Mouse (Mus musculus): ENCODE measurements around the gene Ctdspl. TPM values are rescaled to one million over a fixed set of nuclear protein-coding genes. Genes with fewer than 3 reads are reported as not detected.

Ctdspl gene
- total RNA-seq, 2 experiments from 2014 or later: 28.8 to 30.7 TPM

GRCm38 (mm10) chr9:119064296-119064695 lies 138.0 kb downstream of the Ctdspl start:
- DNase-seq: no peak

GRCm38 (mm10) chr9:119067601-119068000 lies 141.3 kb downstream of the Ctdspl start:
- DNase-seq: peak; percentile 87

- no peak for DNase-seq
These were observed 142.0 kb downstream of the Ctdspl start for GRCm38 (mm10) chr9:119068266-119068665.

GRCm38 (mm10) chr9:119070173-119070825 lies 144.0 kb downstream of the Ctdspl start:
- no peak for DNase-seq

- no peak for DNase-seq
These were observed 145.5 kb downstream of the Ctdspl start for GRCm38 (mm10) chr9:119071786-119072185.

GRCm38 (mm10) chr9:119073184-119073895 lies 147.1 kb downstream of the Ctdspl start:
- peak; percentile 51 for DNase-seq

- no peak for DNase-seq
These were observed 149.4 kb downstream of the Ctdspl start for GRCm38 (mm10) chr9:119075685-119076084.

- DNase-seq: no peak
These were observed 153.9 kb downstream of the Ctdspl start for GRCm38 (mm10) chr9:119080040-119080675.

- DNase-seq: no peak
These were observed 155.8 kb downstream of the Ctdspl start for GRCm38 (mm10) chr9:119082039-119082438.

GRCm38 (mm10) chr9:119082656-119083430 lies 156.6 kb downstream of the Ctdspl start:
- no peak for DNase-seq

GRCm38 (mm10) chr9:119083966-119084365 lies 157.7 kb downstream of the Ctdspl start:
- DNase-seq: no peak

- no peak for DNase-seq
These were observed 160.2 kb downstream of the Ctdspl start for GRCm38 (mm10) chr9:119086451-119086850.

GRCm38 (mm10) chr9:119087309-119087708 lies 161.1 kb downstream of the Ctdspl start:
- no peak for DNase-seq

GRCm38 (mm10) chr9:119088148-119088801 lies 162.0 kb downstream of the Ctdspl start:
- DNase-seq: peak; percentile 97

GRCm38 (mm10) chr9:119089437-119089836 lies 163.2 kb downstream of the Ctdspl start:
- DNase-seq: peak; percentile 63

- DNase-seq: no peak
These were observed 164.2 kb downstream of the Ctdspl start for GRCm38 (mm10) chr9:119090462-119090861.

GRCm38 (mm10) chr9:119091581-119092310 lies 165.5 kb downstream of the Ctdspl start:
- DNase-seq: no peak

GRCm38 (mm10) chr9:119092473-119093418 lies 166.5 kb downstream of the Ctdspl start:
- peak; percentile 64 for DNase-seq

Measured in adrenal gland, postnatal 10 days (tissue).